ENCODE assay signal across 8 mouse cellular contexts in the genomic region with DNA sequence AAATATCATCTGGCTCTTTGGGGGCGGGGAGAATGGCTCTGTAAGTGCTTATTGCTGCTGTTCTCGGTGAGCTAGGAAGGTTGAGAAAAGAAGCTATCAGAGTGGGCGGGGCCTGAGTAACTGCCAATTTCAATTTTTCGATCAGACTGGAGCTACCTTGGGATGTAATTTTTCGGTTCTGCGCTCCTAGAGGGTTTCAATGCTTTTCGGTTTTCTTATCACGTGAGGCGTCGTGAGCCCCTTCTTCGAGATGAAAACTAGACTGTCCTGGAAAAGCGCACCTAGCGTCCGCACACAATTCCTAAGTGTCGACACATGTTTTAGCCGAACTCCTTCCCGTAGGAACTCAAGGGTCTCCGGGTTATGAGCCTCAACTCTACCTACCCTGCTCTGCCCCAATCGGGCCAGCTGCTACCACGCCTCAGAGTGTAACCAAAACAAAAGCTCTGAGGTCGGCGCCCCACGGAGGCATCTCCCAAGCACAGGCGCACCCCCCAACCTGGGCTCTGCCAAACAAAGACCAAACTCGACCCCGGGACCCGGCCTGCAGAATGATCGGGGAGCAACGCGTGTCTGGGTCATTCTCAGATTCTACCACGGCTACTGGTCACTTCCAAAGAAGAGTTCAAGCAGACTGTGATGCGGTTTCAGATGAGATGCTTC. TPM values are rescaled to one million over a fixed set of nuclear protein-coding genes. Genes with fewer than 3 reads are reported as not detected.
DNase-seq lines count a peak whose midpoint lies in the region; ATAC-seq and TF ChIP-seq lines count a peak whose summit lies in the region.

No protein-coding gene starts in this region.

- H3K27me3 ChIP-seq in ES-Bruce4 (ENCODE audit: control insufficient read depth, insufficient read depth, low read length, poor library complexity, severe bottlenecking) = no peaks in the 10 kb centered on the region

- TF ChIP-seq EP300 in ES-Bruce4 (IDR thresholded peaks at IDR 0.05; ENCODE audit: insufficient read depth, low read depth, low read length) = no peak

- peak overlapping the region; percentile 84 for H3K4me3 ChIP-seq in ES-Bruce4 (ENCODE audit: low read depth, low read length)

- TF ChIP-seq POLR2A in ES-Bruce4 (IDR thresholded peaks at IDR 0.05; ENCODE audit: insufficient read depth, low read length) = no peak

- H3K9me3 ChIP-seq in ES-Bruce4 (replicated peaks; ENCODE audit: control insufficient read depth, insufficient read depth, low read length, poor library complexity, severe bottlenecking) = no peaks in the 10 kb centered on the region

- H3K4me1 ChIP-seq in ES-Bruce4 (ENCODE audit: control insufficient read depth, insufficient read depth, low read length) = no peaks in the 10 kb centered on the region

- no peak overlapping the region for H3K27ac ChIP-seq in ES-Bruce4 (ENCODE audit: insufficient read depth, low read length)

- DNase-seq in adrenal gland, postnatal 36 days = peak; percentile 21 to 41
- peak; percentile 40 for DNase-seq in heart, postnatal 4 days
- peak; percentile 10 to 34 for DNase-seq in layer of hippocampus, postnatal 14 days (ENCODE audit: low spot score in 2 of 2)
- peak; percentile 20 for DNase-seq in lung, postnatal 14 days
- DNase-seq in right cerebral cortex, postnatal 36 days (ENCODE audit: low spot score in 2 of 2) = peak; percentile 22 to 25
- DNase-seq in yolk sac, embryonic 10.5 days (ENCODE audit: low spot score) = no peak

- TF ChIP-seq CTCF in ES-Bruce4 (IDR thresholded peaks at IDR 0.05; ENCODE audit: low read depth, low read length) = no peak

- H3K9ac ChIP-seq in ES-Bruce4 (ENCODE audit: low read depth, poor library complexity, severe bottlenecking) = peak overlapping the region; percentile 71

- no peaks in the 10 kb centered on the region for H3K36me3 ChIP-seq in ES-Bruce4 (ENCODE audit: control insufficient read depth, insufficient read depth, low read length, poor library complexity, severe bottlenecking)

- ATAC-seq in erythroid progenitor cell, adult 5-6 weeks (replicated peaks; ENCODE audit: low FRiP score, poor library complexity, severe bottlenecking) = peak; percentile 70

RNA-seq across cellular contexts. Expression of a gene that starts 0.8 kb away (rescaled TPM):
- 14.6 and 20.6 TPM in 2 replicates for polyA plus RNA-seq in ES-Bruce4 (2011; ENCODE audit: insufficient read depth, insufficient read length, low read depth, missing spikeins)
- total RNA-seq in adrenal gland, postnatal 36 days (2021) = 1 to 10 TPM; 8.1 to 8.8 TPM
- 27.0 and 28.1 TPM in 2 replicates for total RNA-seq in erythroid progenitor cell, adult 5-6 weeks (2015; ENCODE audit: low replicate concordance)
- 17.6 and 18.2 TPM in 2 replicates for total RNA-seq in erythroid progenitor cell, adult 5-6 weeks (2017; ENCODE audit: low replicate concordance)
- total RNA-seq in heart, postnatal 4 days (2021) = 1 to 10 TPM; 4.7 to 6.3 TPM
- 10 to 100 TPM; 11.5 to 14.1 TPM for total RNA-seq in layer of hippocampus, postnatal 14 days (2021)

RNA-seq across cellular contexts. Expression of a gene that starts 32.3 kb away (rescaled TPM):
- polyA plus RNA-seq in ES-Bruce4 (2011; ENCODE audit: insufficient read depth, insufficient read length, low read depth, missing spikeins) = 1,642 and 1,799 TPM in 2 replicates
- 100 to 1,000 TPM; 748 to 767 TPM for total RNA-seq in adrenal gland, postnatal 36 days (2021)
- total RNA-seq in erythroid progenitor cell, adult 5-6 weeks (2015; ENCODE audit: low replicate concordance) = 398 and 515 TPM in 2 replicates
- total RNA-seq in erythroid progenitor cell, adult 5-6 weeks (2017; ENCODE audit: low replicate concordance) = 194 and 260 TPM in 2 replicates
- 100 to 1,000 TPM; 714 to 743 TPM for total RNA-seq in heart, postnatal 4 days (2021)
- 100 to 1,000 TPM; 389 to 404 TPM for total RNA-seq in layer of hippocampus, postnatal 14 days (2021)

RNA-seq across cellular contexts. Expression of a gene that starts 38.7 kb away (rescaled TPM):
- 4.3 and 4.5 TPM in 2 replicates for polyA plus RNA-seq in ES-Bruce4 (2011; ENCODE audit: insufficient read depth, insufficient read length, low read depth, missing spikeins)
- total RNA-seq in adrenal gland, postnatal 36 days (2021) = 1 to 10 TPM in 1 of 2 experiments, under 1 TPM in 1; 0.83 to 1.5 TPM
- 1.4 and 4.2 TPM in 2 replicates for total RNA-seq in erythroid progenitor cell, adult 5-6 weeks (2015; ENCODE audit: low replicate concordance)
- total RNA-seq in erythroid progenitor cell, adult 5-6 weeks (2017; ENCODE audit: low replicate concordance) = 2.6 and 3.3 TPM in 2 replicates
- under 1 TPM; 0.50 to 0.55 TPM for total RNA-seq in heart, postnatal 4 days (2021)
- total RNA-seq in layer of hippocampus, postnatal 14 days (2021) = 10 to 100 TPM in 1 of 2 experiments, 1 to 10 TPM in 1; 9.3 to 10.2 TPM

RNA-seq across cellular contexts. Expression of a gene that starts 39.9 kb away (rescaled TPM):
- 19.6 and 20.5 TPM in 2 replicates for polyA plus RNA-seq in ES-Bruce4 (2011; ENCODE audit: insufficient read depth, insufficient read length, low read depth, missing spikeins)
- 10 to 100 TPM; 22.4 to 23.4 TPM for total RNA-seq in adrenal gland, postnatal 36 days (2021)
- 25.6 and 26.7 TPM in 2 replicates for total RNA-seq in erythroid progenitor cell, adult 5-6 weeks (2015; ENCODE audit: low replicate concordance)
- 37.4 and 39.4 TPM in 2 replicates for total RNA-seq in erythroid progenitor cell, adult 5-6 weeks (2017; ENCODE audit: low replicate concordance)
- 10 to 100 TPM in 1 of 2 experiments, 1 to 10 TPM in 1; 8.8 to 10.4 TPM for total RNA-seq in heart, postnatal 4 days (2021)
- total RNA-seq in layer of hippocampus, postnatal 14 days (2021) = 10 to 100 TPM; 37.4 to 37.9 TPM
